ENCODE assay signal across 27 mouse cellular contexts in genomic region chr17:45914706-45915240, GRCm38 (mm10).
"Had no signal": no experiment of that assay in that cellular context is flagged by ENCODE, and none has a peak within 500 bp of the region (broad histone marks: within the 10 kb centered on the region; RNA-seq: fewer than 3 reads in every experiment).

No protein-coding gene starts in this region.

- H3K4me2 ChIP-seq: heart, embryonic 12.5 days; hindbrain, embryonic 12.5 days; hindbrain, embryonic 14.5 days; kidney, embryonic 15.5 days; limb, embryonic 13.5 days; limb, embryonic 15.5 days; liver, embryonic 13.5 days had no signal

- H3K9me3 ChIP-seq: hindbrain, embryonic 12.5 days; limb, embryonic 15.5 days; liver, embryonic 13.5 days had no signal

- H3K36me3 ChIP-seq: heart, embryonic 12.5 days; hindbrain, embryonic 10.5 days; hindbrain, embryonic 12.5 days; kidney, embryonic 15.5 days; limb, embryonic 13.5 days; limb, embryonic 15.5 days; liver, embryonic 13.5 days had no signal

- H3K27me3 ChIP-seq: heart, embryonic 12.5 days; kidney, embryonic 15.5 days; limb, embryonic 13.5 days; limb, embryonic 15.5 days; liver, embryonic 13.5 days had no signal

- DNase-seq: gastrocnemius, adult 2 months; gastrocnemius, postnatal 10 days; gastrocnemius, postnatal 25 days; heart, adult 18-20 months; heart, postnatal 10 days; heart, postnatal 4 days; kidney, adult 11 months; kidney, adult 2 months; kidney, adult 9 months; kidney, postnatal 14 days; kidney, postnatal 36 days; layer of hippocampus, adult 9-11 months; layer of hippocampus, postnatal 36 days; left cerebral cortex, postnatal 4 days; liver, embryonic 13.5 days; lung, adult 18-20 months had no signal

- ATAC-seq: hindbrain, embryonic 16.5 days; inflammation-experienced regulatory T-cells, adult 6 months had no signal

- H3K27ac ChIP-seq: gastrocnemius, adult 2 months; hindbrain, embryonic 10.5 days; hindbrain, embryonic 12.5 days; hindbrain, embryonic 14.5 days; kidney, embryonic 15.5 days; kidney, postnatal 0 days; limb, embryonic 15.5 days; liver, embryonic 13.5 days had no signal

- H3K4me1 ChIP-seq: hindbrain, embryonic 12.5 days had no signal

- H3K9ac ChIP-seq: heart, embryonic 12.5 days; hindbrain, embryonic 12.5 days; hindbrain, embryonic 14.5 days; kidney, embryonic 15.5 days; limb, embryonic 13.5 days; limb, embryonic 15.5 days; liver, embryonic 13.5 days had no signal

- H3K4me3 ChIP-seq: gastrocnemius, adult 2 months; heart, embryonic 10.5 days; heart, embryonic 12.5 days; hindbrain, embryonic 10.5 days; hindbrain, embryonic 12.5 days; kidney, embryonic 15.5 days; limb, embryonic 13.5 days; limb, embryonic 15.5 days; liver, embryonic 13.5 days had no signal
